Mouse (Mus musculus): Measurements from ENCODE around the gene Olfr768.
"Not testable (repeated sequence)": the region's sequence is repeated elsewhere in the genome, so short reads cannot be mapped to it uniquely, and the experiment has no call there.

Gene Olfr768

DNA sequence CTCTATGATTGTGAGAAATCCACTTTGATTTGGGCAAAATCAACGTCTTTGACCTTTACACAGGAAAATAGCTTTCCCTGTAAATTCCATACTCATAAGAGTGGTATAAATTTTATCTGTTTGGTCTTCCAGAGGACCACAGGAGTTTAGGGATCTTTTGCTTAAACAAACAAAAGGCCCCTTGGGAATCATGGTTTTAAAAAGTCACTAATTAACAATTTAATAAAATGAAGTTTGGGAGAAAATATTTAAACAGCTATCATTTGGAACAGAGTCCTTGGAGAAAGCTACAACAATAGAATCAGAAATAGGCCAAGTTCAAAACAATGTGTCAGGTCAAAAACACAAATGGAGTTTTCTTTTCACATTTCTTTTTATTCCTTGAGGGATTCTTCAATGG is at the start of gene Olfr768:
Gene Olfr768 (minus strand): TSS at position 101 of the 400 bp plus-strand sequence.
- in situ Hi-C loops (cut with MboI, MseI): no loop called here

DNA sequence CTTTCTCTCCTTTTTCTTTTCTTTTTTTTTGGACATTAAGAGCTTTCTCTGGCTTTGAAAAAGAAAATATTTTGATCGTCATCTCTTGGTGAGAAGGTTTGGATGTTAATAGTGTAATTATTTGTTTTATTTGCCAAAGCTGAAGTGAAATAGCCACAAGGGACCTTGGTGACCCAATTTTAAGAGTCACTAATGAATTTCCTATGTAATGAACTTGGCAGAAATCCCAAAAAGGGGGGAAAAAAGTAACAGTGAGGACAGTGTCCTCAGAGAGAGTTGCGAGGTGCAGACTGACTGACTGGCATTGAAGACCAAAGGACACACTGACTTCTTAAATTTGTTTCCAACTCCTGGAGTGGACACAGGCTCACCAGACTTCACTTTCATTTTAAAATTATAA is 39.7 kb upstream of the Olfr768 start, which contains the start of gene Olfr770:
Gene Olfr770 (minus strand): TSS at position 101 of the 400 bp plus-strand sequence.
- in situ Hi-C loops (cut with MboI, MseI): no loop called here

DNA sequence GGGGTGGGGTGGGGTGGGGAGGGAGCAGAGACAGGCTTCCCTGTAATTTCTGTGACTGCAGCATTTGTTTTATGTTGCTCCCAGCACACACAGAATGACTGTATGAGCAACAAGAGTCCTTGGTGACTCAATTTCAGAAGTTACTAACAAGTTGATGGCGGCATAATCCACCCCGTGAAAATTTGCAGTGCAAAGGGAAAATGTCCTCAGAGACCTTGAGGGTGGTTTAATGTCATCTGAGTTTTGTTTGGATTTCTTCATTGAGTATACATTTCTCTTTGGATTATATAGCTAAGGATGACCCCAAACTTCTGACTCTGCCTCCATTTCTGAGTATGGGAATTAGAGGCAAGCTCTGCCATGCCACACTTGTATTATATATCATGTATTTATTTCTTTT is 18.6 kb upstream of the Olfr768 start, which contains the start of gene Olfr769:
Gene Olfr769 (minus strand): TSS at position 101 of the 400 bp plus-strand sequence.
- in situ Hi-C loops (cut with MboI, MseI): no loop called here

DNA sequence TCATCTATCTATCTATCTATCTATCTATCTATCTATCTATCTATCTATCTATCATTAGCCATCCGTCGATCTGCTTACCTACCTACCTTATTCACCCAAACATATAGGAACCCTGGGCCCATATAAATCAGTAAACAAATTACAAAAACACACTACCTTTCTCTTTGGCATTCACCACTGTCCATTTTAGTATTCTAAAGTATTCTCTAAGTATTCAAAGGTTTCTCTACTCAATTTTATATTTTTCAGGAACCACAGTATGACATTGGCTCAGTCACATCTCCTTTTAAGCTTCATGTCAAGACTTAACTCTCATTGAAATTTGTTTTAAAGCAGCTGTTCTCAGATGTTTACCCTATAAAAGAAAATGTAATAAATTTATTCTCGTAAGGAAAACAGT is 16.0 kb upstream of the Olfr768 start:
- in situ Hi-C loops (cut with MboI, MseI): no loop called here

DNA sequence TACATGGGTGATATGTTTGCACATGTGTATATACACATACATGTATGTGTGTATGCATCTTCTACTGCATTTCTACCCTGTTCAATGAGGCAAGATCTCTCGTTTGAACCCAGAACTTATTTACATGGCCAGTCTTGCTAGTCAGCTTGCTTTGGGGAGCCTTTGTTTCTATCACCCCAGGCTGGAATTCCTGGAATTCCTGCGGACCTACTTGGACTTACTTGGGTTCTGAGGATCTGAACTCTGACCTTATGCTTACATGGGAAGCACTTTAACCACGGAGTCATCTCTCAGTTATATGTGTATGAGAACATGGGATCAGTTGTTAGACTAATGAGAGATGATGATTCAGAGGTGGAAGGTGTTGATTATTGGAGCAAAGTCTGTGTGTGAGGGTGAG is 2.1 kb upstream of the Olfr768 start:
- in situ Hi-C loops (cut with MboI, MseI): no loop called here

DNA sequence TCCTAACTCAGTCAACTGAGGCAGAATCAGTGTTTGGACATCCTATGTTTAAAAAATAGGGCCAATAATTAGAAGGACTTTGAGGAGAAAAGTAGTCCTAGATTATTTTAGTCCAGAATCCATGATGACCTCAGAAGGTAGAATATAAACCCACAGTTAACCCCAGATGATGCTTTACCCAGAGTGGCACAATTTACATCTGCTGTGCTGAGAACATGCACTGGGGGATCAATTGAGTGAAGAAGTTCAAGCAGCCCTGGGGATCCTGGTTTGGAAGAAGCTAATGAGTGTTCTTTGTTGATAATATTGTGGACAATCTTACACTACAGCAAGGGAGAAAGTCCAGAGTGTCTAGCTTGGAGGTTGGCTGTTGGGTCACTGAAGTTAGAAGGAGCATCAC is 16.4 kb downstream of the Olfr768 start, which contains the start of gene Olfr767:
Gene Olfr767 (minus strand): TSS at position 101 of the 400 bp plus-strand sequence.
- in situ Hi-C loops (cut with MboI, MseI): not testable (repeated sequence)

DNA sequence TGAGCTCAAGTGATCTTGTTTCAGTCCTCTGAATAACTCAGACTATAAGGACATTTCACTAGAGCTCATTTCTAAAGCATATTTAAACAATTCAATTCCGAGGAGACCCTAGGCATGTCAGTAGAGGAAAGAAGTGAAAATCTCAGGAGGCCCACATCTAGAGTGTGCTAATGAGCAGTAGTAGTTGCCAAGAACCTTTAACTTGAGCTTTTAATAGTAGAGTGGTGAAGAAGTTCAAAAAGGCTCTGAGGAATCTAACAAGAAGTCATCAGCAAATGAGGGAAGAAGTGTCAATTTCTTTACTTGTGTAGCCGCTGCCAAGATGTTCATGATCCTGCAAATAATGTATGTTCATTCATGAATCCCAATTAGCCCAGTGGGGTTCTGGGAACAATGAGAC is 30.3 kb downstream of the Olfr768 start, which contains the start of gene Olfr766-ps1:
Gene Olfr766-ps1 (minus strand): TSS at position 101 of the 400 bp plus-strand sequence.
- in situ Hi-C loops (cut with MboI, MseI): no loop called here

DNA sequence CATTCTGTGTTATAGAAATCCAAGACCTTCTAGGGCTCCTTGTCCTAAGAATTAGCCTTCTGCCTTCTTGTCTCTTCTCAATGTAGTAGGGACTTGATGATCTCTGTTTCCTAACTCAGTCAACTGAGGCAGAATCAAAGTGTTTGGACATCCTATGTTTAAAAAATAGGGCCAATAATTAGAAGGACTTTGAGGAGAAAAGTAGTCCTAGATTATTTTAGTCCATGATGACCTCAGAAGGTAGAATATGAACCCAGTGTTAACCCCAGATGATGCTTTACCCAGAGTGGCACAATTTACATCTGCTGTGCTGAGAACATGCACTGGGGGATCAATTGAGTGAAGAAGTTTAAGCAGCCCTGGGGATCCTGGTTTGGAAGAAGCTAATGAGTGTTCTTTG is 49.3 kb downstream of the Olfr768 start, which contains the start of gene Olfr765:
Gene Olfr765 (minus strand): TSS at position 101 of the 400 bp plus-strand sequence.
- in situ Hi-C loops (cut with MboI, MseI): loop anchor here in 1 of 2 experiments (25.0 kb wide), 1 partner anchor 912 kb away; the partner anchor contains the start of gene Olfr819

Data from T-helper 17 cell (primary cell).